Mouse (Mus musculus) brain, embryonic 14.5 days (tissue): Measurements from ENCODE around the gene Neurl1b.

Experiments used
- CTCF ChIP-seq: fragments of 200-500 bp; IDR thresholded peaks from 2 replicates; pipeline ENCODE4 v1.5.1; 2012; ENCODE audit warnings: inconsistent platforms, mild to moderate bottlenecking, moderate library complexity, borderline replicate concordance; ENCODE audit not compliant: insufficient read depth, insufficient read length; ENCODE audit errors: extremely low read depth
- POLR2A ChIP-seq: fragments of 200-500 bp; IDR thresholded peaks from 2 replicates; pipeline ENCODE4 v1.6.1; 2012; ENCODE audit warnings: mild to moderate bottlenecking, inconsistent platforms, borderline replicate concordance; ENCODE audit not compliant: poor library complexity, insufficient read depth, insufficient read length, severe bottlenecking; ENCODE audit errors: extremely low read depth

GRCm38 (mm10) chr17:26487266-26487665 lies 72.6 kb downstream of the Neurl1b start:
- no peak for TF ChIP-seq POLR2A
- no peak for TF ChIP-seq CTCF
